Mouse (Mus musculus) heart, embryonic 13.5 days (tissue): ENCODE data around the gene Fam78a. TPM values are rescaled to one million over a fixed set of nuclear protein-coding genes. Genes with fewer than 3 reads are reported as not detected.

ENCODE experiments used
- ATAC-seq: fragments of 200-750 bp; cut with Nextera tagmentation; 2 replicates; pipeline ENCODE4 v1.8.0; 2017; ENCODE audit warnings: moderate TSS enrichment; ENCODE audit not compliant: insufficient number of reproducible peaks, low FRiP score, low TSS enrichment; ENCODE audit errors: extremely low read depth
- H3K27ac ChIP-seq: fragments of 300-500 bp; sonication (generic); replicated peaks from 2 replicates; pipeline ENCODE4 v1.5.1; 2015; ENCODE audit warnings: moderate library complexity, mild to moderate bottlenecking, inconsistent platforms
- H3K27me3 ChIP-seq: fragments of 300-500 bp; sonication (generic); replicated peaks from 2 replicates; pipeline ENCODE4 v1.6.1; 2015; ENCODE audit warnings: mild to moderate bottlenecking, inconsistent platforms
- H3K36me3 ChIP-seq: fragments of 300-500 bp; sonication (generic); 2 replicates; pipeline ENCODE4 v1.6.1; 2015; ENCODE audit warnings: mild to moderate bottlenecking, inconsistent platforms
- H3K4me1 ChIP-seq: fragments of 300-500 bp; sonication (generic); 2 replicates; pipeline ENCODE4 v1.6.1; 2015; ENCODE audit warnings: inconsistent platforms
- H3K4me2 ChIP-seq: fragments of 300-500 bp; sonication (generic); 2 replicates; pipeline ENCODE4 v1.6.1; 2015; ENCODE audit warnings: inconsistent platforms, mild to moderate bottlenecking, moderate library complexity
- H3K4me3 ChIP-seq: fragments of 300-500 bp; sonication (generic); 2 replicates; pipeline ENCODE4 v1.5.1; 2015; ENCODE audit warnings: moderate library complexity, mild to moderate bottlenecking, inconsistent platforms
- H3K9ac ChIP-seq: fragments of 300-500 bp; sonication (generic); 2 replicates; pipeline ENCODE4 v1.6.1; 2015; ENCODE audit warnings: inconsistent platforms, mild to moderate bottlenecking, moderate library complexity
- H3K9me3 ChIP-seq: fragments of 300-500 bp; sonication (generic); 2 replicates; pipeline ENCODE4 v1.6.1; 2016; ENCODE audit warnings: inconsistent platforms
- WGBS: fragments of 180-500 bp; shearing (Covaris S2); methylation state at CpG from one replicate; pipeline ENCODE4 v1.1.7; 2015; ENCODE audit warnings: mixed read lengths; 5-methylcytosine and 5-hydroxymethylcytosine counted together
- polyA plus RNA-seq: library from polyadenylated mRNA; unstranded; fragments of >200 nt; fragmentation: Nextera tagmentation; extraction: Ambion mirVana; gene quantifications from 2 replicates; pipeline ENCODE4 v1.2.1, GENCODE M21; 2015

The Fam78a gene
- polyA plus RNA-seq, 1 experiment from 2014 or later, result 29.3 TPM

- Histone ChIP-seq H3K4me1 (peaks cover 26% of the 10 kb centered on the region), H3K4me3 (peak within 1 kb of the TSS; percentile 55), H3K9me3 (no peaks in the 10 kb centered on the region), H3K27me3 (no peaks in the 10 kb centered on the region), H3K36me3 (peaks cover 16% of the 10 kb centered on the region), H3K9ac (peak within 1 kb of the TSS; percentile 86), H3K4me2 (peak within 1 kb of the TSS; percentile 79), H3K27ac (peak within 1 kb of the TSS; percentile 64)
- 44% methylated on average over 22 of the region's 22 CpGs for WGBS
- peak; percentile 50; the same call in 1 of the 2 replicates for ATAC-seq
Measured at GRCm38 (mm10) chr2:32095351-32096121, 10.9 kb upstream of the Fam78a start, which contains the start of gene Plpp7. Gene Plpp7 (plus strand): TSS chr2:32095528.

GRCm38 (mm10) chr2:32094001-32094707 lies 9.5 kb upstream of the Fam78a start:
- H3K4me1 ChIP-seq, result peaks cover 30% of the 10 kb centered on the region
- H3K36me3 ChIP-seq, result 0 out of 2 replicates have a peak, but pooled peaks cover 5% of the 10 kb centered on the region
- no peaks in the 10 kb centered on the region for H3K9me3 ChIP-seq
- no peak overlapping the region for H3K9ac ChIP-seq
- WGBS, result 80% methylated on average over 7 of the region's 7 CpGs
- peaks cover 2% of the 10 kb centered on the region; the same call in 1 of the 2 replicates for H3K27me3 ChIP-seq
- no peak overlapping the region for H3K4me3 ChIP-seq
- H3K4me2 ChIP-seq, result no peak overlapping the region
- H3K27ac ChIP-seq, result no peak overlapping the region
- ATAC-seq, result no peak

- no peak for ATAC-seq
- Histone ChIP-seq H3K4me3 (no peak overlapping the region), H3K4me2 (no peak overlapping the region), H3K27me3 (peaks cover 20% of the 10 kb centered on the region), H3K36me3 (no peaks in the 10 kb centered on the region), H3K4me1 (peaks cover 45% of the 10 kb centered on the region), H3K9me3 (no peaks in the 10 kb centered on the region), H3K27ac (0 out of 2 replicates have a peak overlapping the region, but pooled peaks have one; percentile 12), H3K9ac (peak overlapping the region; percentile 37)
- WGBS, result 39% methylated on average over 3 of the region's 3 CpGs
Measured at GRCm38 (mm10) chr2:32091956-32092355, 7.3 kb upstream of the Fam78a start.

- no peaks in the 10 kb centered on the region for H3K9me3 ChIP-seq
Measured at GRCm38 (mm10) chr2:32090145-32090544, 5.5 kb upstream of the Fam78a start.

GRCm38 (mm10) chr2:32089606-32090005 lies 4.9 kb upstream of the Fam78a start:
- Histone ChIP-seq H3K36me3 (no peaks in the 10 kb centered on the region), H3K27ac (peak overlapping the region; percentile 90), H3K9ac (no peak overlapping the region), H3K4me1 (peaks cover 40% of the 10 kb centered on the region), H3K4me2 (no peak overlapping the region), H3K27me3 (peaks cover 20% of the 10 kb centered on the region), H3K4me3 (no peak overlapping the region), H3K9me3 (no peaks in the 10 kb centered on the region)
- WGBS, result 64% methylated on average over 3 of the region's 3 CpGs
- ATAC-seq, result no peak

More at GRCm38 (mm10) chr2:32090145-32090544, 5.5 kb upstream of the Fam78a start:
- H3K27me3 ChIP-seq, result peaks cover 20% of the 10 kb centered on the region
- H3K4me2 ChIP-seq, result no peak overlapping the region
- ATAC-seq, result no peak
- WGBS, result 81% methylated on average over 2 of the region's 2 CpGs
- peaks cover 36% of the 10 kb centered on the region for H3K4me1 ChIP-seq
- H3K9ac ChIP-seq, result no peak overlapping the region
- H3K36me3 ChIP-seq, result no peaks in the 10 kb centered on the region
- H3K4me3 ChIP-seq, result no peak overlapping the region
- no peak overlapping the region for H3K27ac ChIP-seq

- 6% methylated on average over 35 of the region's 35 CpGs for WGBS
Measured at GRCm38 (mm10) chr2:32088372-32088981, 3.8 kb upstream of the Fam78a start.

GRCm38 (mm10) chr2:32087606-32088005 lies 2.9 kb upstream of the Fam78a start:
- Histone ChIP-seq H3K4me3 (no peak overlapping the region), H3K27ac (peak overlapping the region; percentile 54)
- WGBS, result 54% methylated on average over 4 of the region's 4 CpGs

More at GRCm38 (mm10) chr2:32088372-32088981, 3.8 kb upstream of the Fam78a start:
- peaks cover 20% of the 10 kb centered on the region for H3K27me3 ChIP-seq
- H3K9me3 ChIP-seq, result no peaks in the 10 kb centered on the region
- H3K36me3 ChIP-seq, result no peaks in the 10 kb centered on the region
- peak overlapping the region; percentile 90 for H3K27ac ChIP-seq
- H3K4me3 ChIP-seq, result peak overlapping the region; percentile 46
- peaks cover 40% of the 10 kb centered on the region for H3K4me1 ChIP-seq
- peak overlapping the region; percentile 79 for H3K9ac ChIP-seq
- no peak for ATAC-seq
- peak overlapping the region; percentile 73 for H3K4me2 ChIP-seq

GRCm38 (mm10) chr2:32085231-32085630 lies 574 bp upstream of the Fam78a start:
- Histone ChIP-seq H3K4me2 (peak overlapping the region; percentile 100), H3K9me3 (no peaks in the 10 kb centered on the region), H3K36me3 (no peaks in the 10 kb centered on the region), H3K27me3 (peaks cover 26% of the 10 kb centered on the region), H3K4me3 (no peak overlapping the region), H3K27ac (peak overlapping the region; percentile 93; the same call in 1 of the 2 replicates), H3K4me1 (peaks cover 49% of the 10 kb centered on the region), H3K9ac (peak overlapping the region; percentile 97; the same call in 1 of the 2 replicates)
- ATAC-seq, result no peak
- WGBS, result 66% methylated on average over 2 of the region's 2 CpGs

More at GRCm38 (mm10) chr2:32087606-32088005, 2.9 kb upstream of the Fam78a start:
- ATAC-seq, result no peak
- peaks cover 21% of the 10 kb centered on the region for H3K27me3 ChIP-seq
- H3K9me3 ChIP-seq, result no peaks in the 10 kb centered on the region
- no peak overlapping the region for H3K9ac ChIP-seq
- peaks cover 44% of the 10 kb centered on the region for H3K4me1 ChIP-seq
- H3K4me2 ChIP-seq, result no peak overlapping the region
- H3K36me3 ChIP-seq, result no peaks in the 10 kb centered on the region

GRCm38 (mm10) chr2:32084872-32085199 lies 179 bp upstream of the Fam78a start:
- H3K4me3 ChIP-seq, result peak overlapping the region; percentile 90
- H3K4me1 ChIP-seq, result peaks cover 52% of the 10 kb centered on the region
- peak overlapping the region; percentile 93 for H3K27ac ChIP-seq
- peak overlapping the region; percentile 97 for H3K9ac ChIP-seq
- H3K9me3 ChIP-seq, result no peaks in the 10 kb centered on the region
- peaks cover 26% of the 10 kb centered on the region for H3K27me3 ChIP-seq
- no peak for ATAC-seq
- H3K4me2 ChIP-seq, result peak overlapping the region; percentile 100
- H3K36me3 ChIP-seq, result no peaks in the 10 kb centered on the region
- 31% methylated on average over 2 of the region's 2 CpGs for WGBS

GRCm38 (mm10) chr2:32083159-32084011 lies 1.3 kb downstream of the Fam78a start:
- peaks cover 55% of the 10 kb centered on the region for H3K4me1 ChIP-seq
- under 1% methylated on average over 91 of the region's 91 CpGs for WGBS
- peak overlapping the region; percentile 97 for H3K9ac ChIP-seq
- peak; percentile 26; the same call in 1 of the 2 replicates for ATAC-seq
- peak overlapping the region; percentile 90 for H3K4me3 ChIP-seq
- H3K4me2 ChIP-seq, result peak overlapping the region; percentile 100
- peaks cover 19% of the 10 kb centered on the region for H3K27me3 ChIP-seq
- H3K36me3 ChIP-seq, result 0 out of 2 replicates have a peak, but pooled peaks cover 6% of the 10 kb centered on the region
- H3K27ac ChIP-seq, result peak overlapping the region; percentile 93
- H3K9me3 ChIP-seq, result no peaks in the 10 kb centered on the region
